Mouse (Mus musculus) left cerebral cortex, adult 9 months (tissue): ENCODE results near the gene Hhipl1.
A peak's percentile ranks its signal among the peaks of the same experiment; 100 is the strongest.

Source experiments
- DNase-seq, 2 experiments: peaks; one replicate each; pipeline ENCODE4 v3.0.0; 2022; ENCODE audit warnings: low spot score in 2 of 2

The Hhipl1 gene

GRCm38 (mm10) chr12:108305812-108306794 is at the start of gene Hhipl1:
TSS of gene Hhipl1 (plus strand) at chr12:108306270.
- DNase-seq, result no peak

GRCm38 (mm10) chr12:108256734-108257133 is 49.3 kb upstream of the Hhipl1 start:
- no peak for DNase-seq

GRCm38 (mm10) chr12:108259322-108260049 is 46.6 kb upstream of the Hhipl1 start:
- DNase-seq, result no peak

- DNase-seq, result no peak
Observed at GRCm38 (mm10) chr12:108260950-108261349, 45.1 kb upstream of the Hhipl1 start.

- DNase-seq, result no peak
Observed at GRCm38 (mm10) chr12:108264918-108265317, 41.2 kb upstream of the Hhipl1 start.

GRCm38 (mm10) chr12:108265831-108266619 is 40.0 kb upstream of the Hhipl1 start:
- peak in 1 of 2 experiments; percentile 41 for DNase-seq

- DNase-seq, result no peak
Observed at GRCm38 (mm10) chr12:108267653-108268052, 38.4 kb upstream of the Hhipl1 start.

- DNase-seq, result no peak
Observed at GRCm38 (mm10) chr12:108268970-108269369, 37.1 kb upstream of the Hhipl1 start.

- DNase-seq, result no peak
Observed at GRCm38 (mm10) chr12:108269699-108270098, 36.4 kb upstream of the Hhipl1 start.

- no peak for DNase-seq
Observed at GRCm38 (mm10) chr12:108270240-108270919, 35.7 kb upstream of the Hhipl1 start.

GRCm38 (mm10) chr12:108271351-108272142 is 34.5 kb upstream of the Hhipl1 start:
- DNase-seq, result no peak

- DNase-seq, result no peak
Observed at GRCm38 (mm10) chr12:108272143-108272635, 33.9 kb upstream of the Hhipl1 start.

- DNase-seq, result no peak
Observed at GRCm38 (mm10) chr12:108273466-108274312, 32.4 kb upstream of the Hhipl1 start.

- DNase-seq, result no peak
Observed at GRCm38 (mm10) chr12:108274313-108274595, 31.8 kb upstream of the Hhipl1 start.

GRCm38 (mm10) chr12:108274661-108275507 is 31.2 kb upstream of the Hhipl1 start, which contains the start of gene Ccdc85c:
TSS of gene Ccdc85c (minus strand) at chr12:108275425.
- DNase-seq, result peak in 1 of 2 experiments; percentile 31

GRCm38 (mm10) chr12:108275508-108275890 is 30.6 kb upstream of the Hhipl1 start:
- peak; percentile 94 to 97 for DNase-seq

- peak in 1 of 2 experiments; percentile 59 for DNase-seq
Observed at GRCm38 (mm10) chr12:108275920-108276822, 29.9 kb upstream of the Hhipl1 start.
